Mouse (Mus musculus) frontal cortex, postnatal 10 days (tissue): ENCODE measurements around the gene Cgnl1.

Source experiments
- DNase-seq, 2 experiments: peaks; one replicate each; pipeline ENCODE4 v3.0.0; 2022; ENCODE audit warnings: low spot score in 2 of 2, mixed read lengths in 1 of 2

Cgnl1 gene

GRCm38 (mm10) chr9:71716995-71717394 lies 54.4 kb downstream of the Cgnl1 start:
- DNase-seq: no peak

DNA sequence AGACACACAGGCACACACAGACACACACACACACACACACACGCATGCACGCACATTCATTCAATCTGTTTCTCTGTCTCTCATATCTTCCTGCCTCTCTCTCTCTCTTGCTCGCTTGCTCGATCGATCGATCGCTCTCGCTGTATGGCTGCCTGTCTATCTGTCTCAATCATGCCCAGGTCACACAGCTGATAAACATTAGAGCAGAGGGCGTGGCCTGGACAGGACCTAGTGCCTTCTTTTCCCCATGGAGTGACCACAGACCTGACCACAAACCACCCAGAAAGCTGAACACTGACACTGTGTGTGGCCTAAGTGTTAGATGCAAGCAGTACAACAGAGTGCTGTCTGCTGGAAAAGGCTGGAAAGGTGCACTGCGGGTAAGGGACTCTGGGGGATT lies 60.6 kb downstream of the Cgnl1 start:
- DNase-seq: no peak

DNA sequence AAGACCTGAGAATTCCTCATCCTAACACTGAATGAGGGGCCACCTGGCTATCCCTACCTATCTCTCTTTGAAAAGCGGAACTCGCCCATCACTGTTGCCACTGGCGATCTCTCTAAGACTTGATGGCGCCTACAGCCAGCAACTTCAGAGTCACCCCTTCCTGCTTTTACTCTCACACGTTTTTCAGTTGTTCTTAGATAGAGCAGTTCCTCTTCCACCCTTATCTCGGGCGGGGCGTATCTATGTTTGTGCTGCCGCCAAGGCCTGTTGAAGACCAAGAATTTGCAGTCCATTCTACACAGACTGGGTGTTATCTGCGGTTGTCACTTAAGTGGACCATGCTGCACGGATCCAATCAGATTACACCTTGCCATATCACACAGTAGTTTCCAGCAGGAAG lies 62.2 kb downstream of the Cgnl1 start:
- no peak for DNase-seq

GRCm38 (mm10) chr9:71707989-71708388 lies 63.4 kb downstream of the Cgnl1 start:
- DNase-seq: no peak

DNA sequence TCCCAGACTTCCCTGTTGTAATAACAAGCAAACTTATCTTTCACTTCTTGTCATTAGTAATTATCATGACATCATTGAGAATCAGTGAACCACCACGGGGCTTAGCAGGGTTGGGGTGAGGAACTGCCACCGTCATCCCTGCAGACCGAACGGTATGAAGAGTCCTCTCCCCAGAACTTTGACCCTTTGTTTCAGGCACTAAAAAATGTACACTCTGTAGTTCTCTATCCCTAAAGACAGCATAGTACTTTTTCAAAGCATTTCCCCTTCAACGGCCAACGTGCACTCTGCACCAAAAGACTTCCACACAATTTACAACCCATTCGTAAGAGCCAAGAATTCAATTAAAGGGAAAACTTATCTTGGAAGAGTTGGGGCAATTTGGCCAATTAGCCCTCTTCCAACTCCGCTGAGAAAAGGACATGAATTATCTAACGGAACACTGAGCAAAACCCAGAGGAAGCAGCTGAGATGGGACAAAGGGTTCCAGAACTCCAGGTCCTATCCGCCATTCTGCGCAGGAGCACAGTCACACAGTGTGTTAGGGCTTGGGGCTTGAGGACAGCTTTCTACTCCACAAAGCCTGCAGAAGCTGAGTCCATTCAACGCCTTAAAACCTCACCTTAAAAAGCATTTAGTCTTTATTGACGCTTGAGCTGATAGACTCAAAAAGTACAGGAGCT lies 66.9 kb downstream of the Cgnl1 start:
- no peak for DNase-seq

DNA sequence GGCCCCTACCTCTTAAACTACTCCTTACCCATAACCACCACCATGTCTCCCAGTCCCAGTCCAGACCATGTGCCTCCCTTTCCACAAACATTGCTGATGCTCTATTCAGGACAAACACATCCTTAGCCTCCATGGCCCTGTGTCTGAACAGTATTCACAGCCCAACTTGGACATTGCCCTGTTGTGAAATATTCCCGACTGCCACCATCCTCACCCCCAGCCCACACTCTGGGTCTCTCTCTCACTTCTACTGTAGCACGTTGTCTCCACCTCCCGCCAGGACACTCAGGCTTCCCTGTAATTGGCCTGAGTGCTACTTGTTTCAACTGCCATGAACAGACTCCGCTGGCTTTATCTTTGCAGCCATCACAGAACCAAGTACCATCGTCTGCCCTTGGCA lies 72.3 kb downstream of the Cgnl1 start:
- DNase-seq: no peak

- DNase-seq: no peak
Observed at GRCm38 (mm10) chr9:71698116-71698515, 73.3 kb downstream of the Cgnl1 start.

GRCm38 (mm10) chr9:71697189-71697588 lies 74.2 kb downstream of the Cgnl1 start:
- DNase-seq: no peak

DNA sequence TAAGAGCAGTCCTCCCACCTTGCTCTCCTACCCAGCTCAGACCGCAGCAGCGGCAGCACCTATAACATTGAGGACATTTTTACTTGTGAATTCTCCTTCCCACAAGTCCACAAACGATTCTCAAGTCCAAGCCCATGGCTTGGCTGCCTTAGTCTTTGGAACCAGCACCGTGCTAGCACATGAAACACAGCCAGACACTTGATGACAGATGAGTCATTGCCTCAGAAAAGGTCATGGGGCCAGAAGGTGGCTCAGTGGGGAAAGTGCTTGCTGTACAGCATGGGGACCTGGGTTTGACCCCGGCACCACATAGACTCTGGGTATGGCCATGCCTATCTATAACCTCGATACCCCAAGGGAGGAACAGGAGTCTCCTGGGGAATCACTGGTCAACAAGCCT lies 74.6 kb downstream of the Cgnl1 start:
- no peak for DNase-seq

DNA sequence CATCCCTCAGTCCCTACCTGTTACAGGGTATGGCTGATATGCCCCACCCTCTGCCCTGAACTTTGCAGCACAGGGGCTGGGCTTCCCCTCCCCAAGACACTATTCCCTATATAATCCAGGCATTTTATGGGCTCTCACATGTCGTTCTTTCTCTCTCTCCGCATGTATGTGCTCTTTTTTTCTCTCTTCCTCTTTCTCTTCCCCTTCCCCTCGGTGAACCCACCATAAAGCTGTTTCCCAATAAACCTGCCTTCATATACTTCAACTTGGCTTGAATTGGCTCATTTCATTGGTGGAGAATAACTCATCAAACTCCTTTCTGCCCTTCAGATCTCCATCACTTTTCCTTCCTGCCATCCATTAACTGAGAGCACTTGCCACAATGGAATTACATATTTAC lies 76.3 kb downstream of the Cgnl1 start:
- DNase-seq: no peak

DNA sequence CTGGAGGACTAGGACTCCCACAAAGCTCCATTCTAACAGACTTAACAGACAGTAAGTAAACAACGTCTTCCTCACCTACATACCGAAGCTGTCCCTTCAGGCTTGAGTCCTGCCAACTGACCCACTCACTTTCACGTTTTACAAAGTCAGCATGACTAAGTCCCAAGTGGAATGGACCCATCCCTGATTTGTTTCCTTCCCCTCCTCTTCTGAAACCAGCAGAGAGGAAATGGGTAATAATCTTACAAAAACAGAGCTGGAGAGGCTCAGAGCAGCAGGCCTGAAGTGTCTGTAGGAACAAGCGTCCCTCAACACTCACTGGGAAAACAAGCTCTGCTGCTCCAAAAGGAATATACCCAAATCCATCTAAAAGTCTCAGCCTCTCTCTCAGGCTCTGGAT lies 77.2 kb downstream of the Cgnl1 start:
- DNase-seq: no peak

DNA sequence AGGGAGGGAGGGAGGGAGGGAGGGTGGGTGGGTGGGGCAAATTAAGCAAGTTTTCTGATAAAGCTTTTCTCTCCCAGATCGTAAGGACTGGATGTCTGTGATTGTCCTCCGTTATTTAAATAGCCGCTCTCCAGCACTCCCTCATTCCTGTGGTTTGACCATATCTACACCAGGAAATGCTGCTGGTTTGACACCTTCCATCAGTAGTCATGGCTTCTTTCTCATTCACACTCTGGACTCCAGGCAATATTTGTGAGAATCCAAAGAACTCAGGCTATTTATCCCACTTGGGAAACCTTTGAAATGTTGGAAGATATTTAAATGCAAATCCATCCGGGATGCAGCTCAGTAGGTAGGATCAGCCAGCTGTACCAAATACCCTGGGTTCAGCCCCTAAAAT lies 77.6 kb downstream of the Cgnl1 start:
- DNase-seq: no peak

DNA sequence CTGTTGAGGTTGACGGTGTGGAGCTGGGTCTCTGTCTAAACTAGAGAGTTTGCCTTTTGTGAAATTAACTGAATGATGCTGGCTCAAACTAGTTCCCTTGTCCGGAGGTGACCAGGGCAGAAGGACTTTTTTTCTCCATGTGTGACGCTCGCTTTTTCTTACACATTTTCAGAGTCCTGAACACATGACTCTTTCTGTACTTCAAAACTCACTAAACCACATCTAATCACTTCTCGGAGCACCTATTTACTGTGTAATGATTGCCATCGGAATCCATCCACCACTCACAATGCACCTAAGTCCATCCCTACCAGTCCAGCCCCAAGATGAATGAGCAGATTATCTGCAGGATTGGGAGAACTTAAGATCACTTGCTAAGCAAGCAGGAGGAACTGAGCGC lies 79.2 kb downstream of the Cgnl1 start:
- DNase-seq: no peak

DNA sequence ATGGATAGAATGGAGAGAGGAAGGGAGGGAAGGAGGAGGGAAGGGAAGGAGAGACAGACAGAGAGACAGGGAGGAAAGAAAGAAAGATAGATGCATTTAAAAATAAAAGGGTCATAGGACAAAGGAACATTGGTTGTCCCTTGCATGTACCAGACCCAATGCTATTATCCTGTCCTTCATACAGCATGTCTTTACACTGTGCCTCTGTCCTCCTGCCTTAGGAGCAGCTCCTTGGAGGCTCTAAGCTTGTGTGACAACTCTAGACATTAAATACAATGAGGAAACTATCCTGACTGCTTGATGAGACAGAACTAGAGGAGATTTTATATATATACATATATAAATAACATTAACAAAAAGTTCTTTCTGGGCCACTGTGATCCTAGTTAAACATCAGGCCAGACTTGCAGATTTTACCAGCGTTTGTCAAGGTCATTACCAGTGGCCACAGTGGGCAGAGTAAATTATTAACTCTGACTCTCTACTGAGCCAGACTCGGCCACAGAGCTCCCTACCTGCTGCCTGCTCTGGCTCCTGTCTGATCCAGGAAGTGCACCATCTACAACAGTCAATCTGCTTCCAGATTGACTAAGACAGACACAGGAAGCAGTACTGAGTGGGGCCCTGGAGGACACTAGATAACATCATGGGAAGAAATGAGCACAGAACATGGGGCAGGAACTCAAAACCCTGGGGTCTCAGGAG lies 81.9 kb downstream of the Cgnl1 start:
- DNase-seq: no peak

- DNase-seq: no peak
Observed at GRCm38 (mm10) chr9:71686463-71686862, 84.9 kb downstream of the Cgnl1 start.

GRCm38 (mm10) chr9:71684772-71685171 lies 86.6 kb downstream of the Cgnl1 start:
- no peak for DNase-seq

DNA sequence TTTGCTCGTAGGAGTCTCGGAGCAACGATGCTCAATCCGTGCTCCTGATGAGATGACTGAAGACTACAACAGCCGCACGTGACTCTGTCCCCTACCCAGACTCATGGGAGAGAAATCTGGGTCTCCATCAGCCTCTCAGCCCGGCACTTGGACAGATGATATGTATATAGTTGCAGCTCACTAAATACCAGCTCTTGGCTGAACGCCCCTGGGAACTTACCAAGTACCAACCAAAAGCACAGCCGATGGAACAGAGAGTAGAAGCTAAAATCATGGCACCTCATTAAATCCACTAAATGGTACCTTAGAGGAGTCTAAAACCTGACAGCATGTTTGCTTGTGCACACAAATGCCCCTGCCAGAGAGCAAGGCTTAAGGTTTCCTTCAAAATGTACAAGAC lies 91.0 kb downstream of the Cgnl1 start:
- no peak for DNase-seq

DNA sequence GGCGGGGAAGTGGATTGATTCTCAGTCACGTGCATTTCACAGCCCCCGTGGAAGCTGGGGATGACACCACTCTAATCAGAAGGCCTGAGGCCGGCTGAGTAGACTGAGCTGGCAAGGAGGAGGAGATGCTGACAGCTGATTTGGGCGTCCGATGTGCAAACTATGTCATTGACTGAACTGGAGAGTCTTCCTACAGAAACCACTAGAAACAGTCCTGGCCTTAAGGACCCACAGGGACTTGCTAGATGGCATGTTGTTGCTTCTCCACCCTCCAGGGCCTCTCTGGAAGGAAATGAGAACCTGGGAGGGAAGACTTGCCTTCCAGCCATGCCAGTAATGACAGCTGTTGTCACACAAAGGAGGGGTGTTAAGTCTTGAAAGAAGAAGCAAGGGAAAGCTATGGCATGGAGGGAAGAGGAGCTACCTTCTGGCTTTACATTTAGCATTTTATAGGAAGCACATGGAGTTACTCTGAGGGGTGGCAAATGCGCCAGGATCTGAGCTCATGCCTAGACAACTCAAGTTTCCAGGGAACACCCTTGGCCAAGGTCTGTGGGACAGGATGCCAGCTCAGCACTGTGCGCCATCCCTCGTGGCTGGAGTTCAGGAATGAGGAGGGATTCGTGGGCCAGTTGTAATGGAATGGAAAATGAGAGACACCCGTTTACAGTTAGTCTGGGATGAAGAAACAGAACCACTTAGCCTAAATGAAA lies 92.1 kb downstream of the Cgnl1 start:
- DNase-seq: no peak

DNA sequence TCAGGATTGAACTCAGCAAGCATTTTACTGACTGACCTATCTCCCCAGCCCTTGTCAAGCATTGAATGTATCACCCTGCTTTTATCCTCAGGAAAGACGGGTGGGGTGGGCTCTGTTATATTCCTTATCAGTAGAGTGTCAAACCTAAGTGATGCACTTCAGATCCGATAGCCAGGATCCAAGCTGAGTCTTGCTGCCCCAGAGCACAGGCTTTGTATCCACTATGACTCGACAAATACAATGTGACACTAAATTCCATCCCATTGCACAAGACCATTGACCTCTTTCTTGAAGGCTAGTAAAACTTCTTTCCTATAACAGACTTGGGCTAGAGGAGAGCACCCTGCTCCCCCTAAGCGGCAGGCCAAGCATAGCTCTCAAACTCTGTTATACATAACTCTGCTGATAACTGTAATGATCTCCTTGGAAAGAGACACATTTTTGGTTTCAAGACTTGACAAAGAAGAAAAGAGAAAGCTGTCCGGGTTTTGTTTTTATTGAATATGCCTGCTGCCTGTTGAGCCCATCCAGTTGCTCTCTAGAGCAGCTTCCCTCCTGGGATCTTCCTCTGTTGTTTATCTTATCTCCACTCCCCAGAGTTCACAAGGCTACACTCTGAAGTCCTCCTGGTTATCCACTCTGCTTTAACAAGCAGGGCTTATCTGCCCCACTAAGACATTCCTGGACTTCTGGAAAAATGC lies 94.3 kb downstream of the Cgnl1 start:
- DNase-seq: no peak

- no peak for DNase-seq
Observed at GRCm38 (mm10) chr9:71675799-71676414, 95.5 kb downstream of the Cgnl1 start.

DNA sequence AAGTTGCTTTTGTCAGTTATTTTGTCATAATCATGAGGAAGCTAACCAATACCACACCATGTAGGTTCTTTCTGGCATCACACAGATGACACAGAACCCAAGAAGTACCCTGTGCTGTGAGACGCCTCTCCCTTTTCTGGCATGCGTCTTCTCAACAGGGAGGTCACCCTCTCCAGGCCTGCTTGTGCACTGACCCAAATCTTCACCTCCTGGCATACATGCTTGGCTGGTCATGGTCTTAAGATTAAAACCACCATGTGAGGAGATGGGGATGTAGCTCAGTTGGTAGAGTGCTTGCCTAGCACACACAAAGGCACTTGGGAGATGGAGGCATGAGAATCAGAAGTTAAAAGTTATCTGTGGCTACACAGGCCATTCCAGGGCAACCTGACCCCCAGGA lies 96.2 kb downstream of the Cgnl1 start:
- no peak for DNase-seq

GRCm38 (mm10) chr9:71674476-71674875 lies 96.9 kb downstream of the Cgnl1 start:
- no peak for DNase-seq
